Mouse (Mus musculus) limb, embryonic 13.5 days (tissue): ENCODE data around the gene Sfxn5. TPM values are rescaled to one million over a fixed set of nuclear protein-coding genes. Genes with fewer than 3 reads are reported as not detected.

Experiments used
- ATAC-seq: fragments of 200-750 bp; cut with Nextera tagmentation; 2 replicates; pipeline ENCODE4 v1.8.0; 2017; ENCODE audit warnings: low read depth, moderate number of reproducible peaks, moderate TSS enrichment; ENCODE audit not compliant: low FRiP score
- H3K27ac ChIP-seq: fragments of 300-500 bp; sonication (generic); 2 replicates; pipeline ENCODE4 v1.5.1; 2015; ENCODE audit warnings: inconsistent platforms, mild to moderate bottlenecking, moderate library complexity
- H3K27me3 ChIP-seq: fragments of 300-500 bp; sonication (generic); 2 replicates; pipeline ENCODE4 v1.6.1; 2015; ENCODE audit warnings: mild to moderate bottlenecking, inconsistent platforms
- H3K36me3 ChIP-seq: fragments of 300-500 bp; sonication (generic); 2 replicates; pipeline ENCODE4 v1.6.1; 2015; ENCODE audit warnings: inconsistent platforms, mild to moderate bottlenecking, moderate library complexity
- H3K4me1 ChIP-seq: fragments of 300-500 bp; sonication (generic); 2 replicates; pipeline ENCODE4 v1.6.1; 2015; ENCODE audit warnings: inconsistent platforms
- H3K4me2 ChIP-seq: fragments of 300-500 bp; sonication (generic); replicated peaks from 2 replicates; pipeline ENCODE4 v1.6.1; 2015; ENCODE audit warnings: inconsistent platforms, mild to moderate bottlenecking, moderate library complexity
- H3K4me3 ChIP-seq: fragments of 300-500 bp; sonication (generic); 2 replicates; pipeline ENCODE4 v1.5.1; 2015; ENCODE audit warnings: moderate library complexity, mild to moderate bottlenecking, inconsistent platforms
- H3K9ac ChIP-seq: fragments of 300-500 bp; sonication (generic); 2 replicates; pipeline ENCODE4 v1.6.1; 2015; ENCODE audit warnings: mild to moderate bottlenecking, inconsistent platforms
- H3K9me3 ChIP-seq: fragments of 300-500 bp; sonication (generic); 2 replicates; pipeline ENCODE4 v1.6.1; 2016; ENCODE audit warnings: inconsistent platforms
- WGBS: fragments of 180-500 bp; shearing (Covaris S2); methylation state at CpG from one replicate; pipeline ENCODE4 v1.1.7; 2015; 5-methylcytosine and 5-hydroxymethylcytosine counted together
- polyA plus RNA-seq: library from polyadenylated mRNA; unstranded; fragments of >200 nt; fragmentation: Nextera tagmentation; extraction: Ambion mirVana; gene quantifications from 2 replicates; pipeline ENCODE4 v1.2.1, GENCODE M21; 2015

The Sfxn5 gene
- polyA plus RNA-seq, 1 experiment from 2014 or later: 10.1 TPM

- Histone ChIP-seq H3K9ac (no peak overlapping the region), H3K4me2 (no peak overlapping the region), H3K4me3 (no peak overlapping the region), H3K27me3 (no peaks in the 10 kb centered on the region), H3K9me3 (no peaks in the 10 kb centered on the region), H3K36me3 (no peaks in the 10 kb centered on the region), H3K27ac (no peak overlapping the region), H3K4me1 (peaks cover 28% of the 10 kb centered on the region)
- no peak for ATAC-seq
- 37% methylated on average over 5 of the region's 5 CpGs for WGBS
Measured at GRCm38 (mm10) chr6:85237001-85237400, 96.2 kb downstream of the Sfxn5 start.

- Histone ChIP-seq H3K27me3 (no peaks in the 10 kb centered on the region), H3K27ac (no peak overlapping the region)
Measured at GRCm38 (mm10) chr6:85234796-85235195, 98.4 kb downstream of the Sfxn5 start.

GRCm38 (mm10) chr6:85232836-85233623 lies 100.2 kb downstream of the Sfxn5 start:
- Histone ChIP-seq H3K9me3 (no peaks in the 10 kb centered on the region), H3K27me3 (no peaks in the 10 kb centered on the region), H3K9ac (no peak overlapping the region; the same call in 1 of the 2 replicates), H3K4me1 (peaks cover 38% of the 10 kb centered on the region), H3K4me3 (no peak overlapping the region), H3K4me2 (no peak overlapping the region), H3K27ac (no peak overlapping the region; the same call in 1 of the 2 replicates), H3K36me3 (no peaks in the 10 kb centered on the region)
- ATAC-seq: no peak
- WGBS: 18% methylated on average over 7 of the region's 7 CpGs

More at GRCm38 (mm10) chr6:85234796-85235195, 98.4 kb downstream of the Sfxn5 start:
- no peak overlapping the region for H3K9ac ChIP-seq
- no peak overlapping the region for H3K4me2 ChIP-seq
- ATAC-seq: peak; percentile 51
- H3K36me3 ChIP-seq: no peaks in the 10 kb centered on the region
- H3K9me3 ChIP-seq: no peaks in the 10 kb centered on the region
- peaks cover 38% of the 10 kb centered on the region for H3K4me1 ChIP-seq
- no peak overlapping the region for H3K4me3 ChIP-seq
- 29% methylated on average over 5 of the region's 5 CpGs for WGBS

- Histone ChIP-seq H3K4me3 (no peak overlapping the region), H3K9ac (no peak overlapping the region), H3K36me3 (no peaks in the 10 kb centered on the region), H3K4me1 (peaks cover 38% of the 10 kb centered on the region), H3K27me3 (no peaks in the 10 kb centered on the region), H3K27ac (no peak overlapping the region), H3K9me3 (no peaks in the 10 kb centered on the region), H3K4me2 (no peak overlapping the region)
- WGBS: 51% methylated on average over 4 of the region's 4 CpGs
- no peak for ATAC-seq
Measured at GRCm38 (mm10) chr6:85232045-85232444, 101.2 kb downstream of the Sfxn5 start.

- no peaks in the 10 kb centered on the region for H3K36me3 ChIP-seq
- H3K9ac ChIP-seq: no peak overlapping the region
- H3K4me1 ChIP-seq: peaks cover 38% of the 10 kb centered on the region
- ATAC-seq: no peak
- H3K27ac ChIP-seq: no peak overlapping the region
- H3K4me3 ChIP-seq: no peak overlapping the region
- no peaks in the 10 kb centered on the region for H3K9me3 ChIP-seq
- no peaks in the 10 kb centered on the region for H3K27me3 ChIP-seq
- no peak overlapping the region for H3K4me2 ChIP-seq
- 28% methylated on average over 6 of the region's 6 CpGs for WGBS
Measured at GRCm38 (mm10) chr6:85231469-85231868, 101.8 kb downstream of the Sfxn5 start.

- Histone ChIP-seq H3K9me3 (no peaks in the 10 kb centered on the region), H3K4me2 (no peak overlapping the region), H3K27ac (no peak overlapping the region), H3K27me3 (no peaks in the 10 kb centered on the region), H3K36me3 (no peaks in the 10 kb centered on the region), H3K4me1 (peaks cover 38% of the 10 kb centered on the region), H3K9ac (no peak overlapping the region), H3K4me3 (no peak overlapping the region)
- WGBS: 61% methylated on average over 3 of the region's 3 CpGs
- ATAC-seq: no peak
Measured at GRCm38 (mm10) chr6:85230762-85231161, 102.5 kb downstream of the Sfxn5 start.

GRCm38 (mm10) chr6:85227520-85227919 lies 105.7 kb downstream of the Sfxn5 start:
- Histone ChIP-seq H3K4me1 (peaks cover 20% of the 10 kb centered on the region), H3K9me3 (no peaks in the 10 kb centered on the region), H3K36me3 (no peaks in the 10 kb centered on the region), H3K27me3 (no peaks in the 10 kb centered on the region), H3K9ac (no peak overlapping the region), H3K27ac (no peak overlapping the region), H3K4me2 (no peak overlapping the region), H3K4me3 (no peak overlapping the region)
- no peak for ATAC-seq
- WGBS: 65% methylated on average over 2 of the region's 2 CpGs

- 43% methylated on average over 9 of the region's 9 CpGs for WGBS
- Histone ChIP-seq H3K9ac (no peak overlapping the region), H3K4me3 (no peak overlapping the region), H3K4me2 (no peak overlapping the region), H3K36me3 (no peaks in the 10 kb centered on the region), H3K27me3 (no peaks in the 10 kb centered on the region), H3K9me3 (no peaks in the 10 kb centered on the region), H3K27ac (no peak overlapping the region), H3K4me1 (peaks cover 13% of the 10 kb centered on the region)
- no peak for ATAC-seq
Measured at GRCm38 (mm10) chr6:85226570-85226969, 106.7 kb downstream of the Sfxn5 start.

- H3K4me1 ChIP-seq: peaks cover 19% of the 10 kb centered on the region
- 51% methylated on average over 15 of the region's 15 CpGs for WGBS
- no peak overlapping the region for H3K9ac ChIP-seq
- H3K4me2 ChIP-seq: no peak overlapping the region
- H3K4me3 ChIP-seq: no peak overlapping the region
- no peak overlapping the region for H3K27ac ChIP-seq
- ATAC-seq: no peak
- H3K9me3 ChIP-seq: no peaks in the 10 kb centered on the region
- H3K36me3 ChIP-seq: no peaks in the 10 kb centered on the region
- H3K27me3 ChIP-seq: no peaks in the 10 kb centered on the region
Measured at GRCm38 (mm10) chr6:85224442-85224891, 108.8 kb downstream of the Sfxn5 start.

GRCm38 (mm10) chr6:85223498-85224150 lies 109.6 kb downstream of the Sfxn5 start:
- Histone ChIP-seq H3K4me2 (no peak overlapping the region), H3K27ac (no peak overlapping the region), H3K9ac (no peak overlapping the region), H3K4me1 (peaks cover 25% of the 10 kb centered on the region), H3K27me3 (no peaks in the 10 kb centered on the region), H3K36me3 (no peaks in the 10 kb centered on the region), H3K9me3 (no peaks in the 10 kb centered on the region), H3K4me3 (no peak overlapping the region)
- no peak for ATAC-seq
- WGBS: 43% methylated on average over 14 of the region's 14 CpGs

GRCm38 (mm10) chr6:85222551-85222950 lies 110.7 kb downstream of the Sfxn5 start:
- H3K27ac ChIP-seq: no peak overlapping the region
- H3K9ac ChIP-seq: no peak overlapping the region
- H3K4me3 ChIP-seq: no peak overlapping the region
- WGBS: 77% methylated on average over 10 of the region's 10 CpGs
- no peaks in the 10 kb centered on the region for H3K36me3 ChIP-seq
- peaks cover 30% of the 10 kb centered on the region for H3K4me1 ChIP-seq
- ATAC-seq: no peak
- H3K27me3 ChIP-seq: no peaks in the 10 kb centered on the region
- no peak overlapping the region for H3K4me2 ChIP-seq
- H3K9me3 ChIP-seq: no peaks in the 10 kb centered on the region

GRCm38 (mm10) chr6:85220917-85221316 lies 112.3 kb downstream of the Sfxn5 start:
- H3K27me3 ChIP-seq: no peaks in the 10 kb centered on the region
- H3K4me2 ChIP-seq: no peak overlapping the region
- H3K36me3 ChIP-seq: no peaks in the 10 kb centered on the region
- 34% methylated on average over 4 of the region's 4 CpGs for WGBS
- peaks cover 31% of the 10 kb centered on the region for H3K4me1 ChIP-seq
- no peak overlapping the region for H3K27ac ChIP-seq
- 0 out of 2 replicates have a peak, but pooled peaks have one; percentile 45 for ATAC-seq
- no peaks in the 10 kb centered on the region for H3K9me3 ChIP-seq
- no peak overlapping the region for H3K9ac ChIP-seq
- H3K4me3 ChIP-seq: no peak overlapping the region
